Mouse (Mus musculus): Measurements from ENCODE around the gene Rftn1.
"Not testable (repeated sequence)": the region's sequence is repeated elsewhere in the genome, so short reads cannot be mapped to it uniquely, and the experiment has no call there.

The Rftn1 gene

GRCm38 (mm10) chr17:50190131-50191015 is at the start of gene Rftn1:
Gene Rftn1, minus strand, starts transcription at chr17:50190674.
- in situ Hi-C loops (cut with MboI, MseI): no loop called here

GRCm38 (mm10) chr17:50237818-50238610 is 47.5 kb upstream of the Rftn1 start:
- in situ Hi-C loops (cut with MboI, MseI): loop anchor here (10.0 kb wide), 2 partner anchors 143 to 1753 kb away; no protein-coding TSS in a partner anchor

- in situ Hi-C loops (cut with MboI, MseI): loop anchor here (10.0 kb wide), 2 partner anchors 143 to 1753 kb away; no protein-coding TSS in a partner anchor
Observed at GRCm38 (mm10) chr17:50237436-50237709, 46.9 kb upstream of the Rftn1 start.

- in situ Hi-C loops (cut with MboI, MseI): loop anchor here (10.0 kb wide), 2 partner anchors 142 to 1752 kb away; no protein-coding TSS in a partner anchor
Observed at GRCm38 (mm10) chr17:50236702-50237435, 46.4 kb upstream of the Rftn1 start.

GRCm38 (mm10) chr17:50235943-50236701 is 45.6 kb upstream of the Rftn1 start:
- in situ Hi-C loops (cut with MboI, MseI): loop anchor here (10.0 kb wide), 2 partner anchors 141 to 1751 kb away; no protein-coding TSS in a partner anchor

GRCm38 (mm10) chr17:50233956-50234355 is 43.5 kb upstream of the Rftn1 start:
- in situ Hi-C loops (cut with MboI, MseI): loop anchor here (5.0 to 10.0 kb wide), 3 partner anchors 139 to 1749 kb away; no protein-coding TSS in a partner anchor

- in situ Hi-C loops (cut with MboI, MseI): loop anchor here (5.0 to 10.0 kb wide), 3 partner anchors 138 to 1748 kb away; no protein-coding TSS in a partner anchor
Observed at GRCm38 (mm10) chr17:50232821-50233220, 42.3 kb upstream of the Rftn1 start.

GRCm38 (mm10) chr17:50231206-50231605 is 40.7 kb upstream of the Rftn1 start:
- in situ Hi-C loops (cut with MboI, MseI): loop anchor here (5.0 to 10.0 kb wide), 3 partner anchors 136 to 1746 kb away; no protein-coding TSS in a partner anchor

GRCm38 (mm10) chr17:50229534-50229933 is 39.1 kb upstream of the Rftn1 start:
- in situ Hi-C loops (cut with MboI, MseI): no loop called here

GRCm38 (mm10) chr17:50227366-50227765 is 36.9 kb upstream of the Rftn1 start:
- in situ Hi-C loops (cut with MboI, MseI): no loop called here

- in situ Hi-C loops (cut with MboI, MseI): no loop called here
Observed at GRCm38 (mm10) chr17:50224718-50225117, 34.2 kb upstream of the Rftn1 start.

- in situ Hi-C loops (cut with MboI, MseI): loop anchor here (10.0 kb wide), 1 partner anchor 83 kb away; no protein-coding TSS in a partner anchor
Observed at GRCm38 (mm10) chr17:50217978-50218377, 27.5 kb upstream of the Rftn1 start.

GRCm38 (mm10) chr17:50215104-50215503 is 24.6 kb upstream of the Rftn1 start:
- in situ Hi-C loops (cut with MboI, MseI): loop anchor here (10.0 kb wide), 1 partner anchor 80 kb away; no protein-coding TSS in a partner anchor

GRCm38 (mm10) chr17:50213117-50213516 is 22.6 kb upstream of the Rftn1 start:
- in situ Hi-C loops (cut with MboI, MseI): loop anchor here (10.0 kb wide), 1 partner anchor 78 kb away; no protein-coding TSS in a partner anchor

- in situ Hi-C loops (cut with MboI, MseI): loop anchor here (10.0 kb wide), 1 partner anchor 77 kb away; no protein-coding TSS in a partner anchor
Observed at GRCm38 (mm10) chr17:50211816-50212215, 21.3 kb upstream of the Rftn1 start.

GRCm38 (mm10) chr17:50209831-50210230 is 19.4 kb upstream of the Rftn1 start:
- in situ Hi-C loops (cut with MboI, MseI): loop anchor here (10.0 kb wide), 1 partner anchor 75 kb away; no protein-coding TSS in a partner anchor

- in situ Hi-C loops (cut with MboI, MseI): no loop called here
Observed at GRCm38 (mm10) chr17:50208137-50209045, 17.9 kb upstream of the Rftn1 start.

- in situ Hi-C loops (cut with MboI, MseI): not testable (repeated sequence)
Observed at GRCm38 (mm10) chr17:50206262-50206661, 15.8 kb upstream of the Rftn1 start.

GRCm38 (mm10) chr17:50205840-50206239 is 15.4 kb upstream of the Rftn1 start:
- in situ Hi-C loops (cut with MboI, MseI): not testable (repeated sequence)

Data from T-helper 2 cell (primary cell).